Mouse (Mus musculus) bone marrow, adult 2 months (tissue): ENCODE data around the gene Pttg1ip.

Experiments
- CTCF ChIP-seq: fragments of 200-500 bp; IDR thresholded peaks from 2 replicates; pipeline ENCODE4 v1.5.1; 2011; ENCODE audit warnings: low read length, control low read depth; ENCODE audit not compliant: control insufficient read depth, insufficient read depth
- POLR2A ChIP-seq: fragments of 200-500 bp; IDR thresholded peaks from 2 replicates; pipeline ENCODE4 v1.6.1; 2011; ENCODE audit warnings: low read depth, mild to moderate bottlenecking, control low read depth, low read length, borderline replicate concordance; ENCODE audit not compliant: control insufficient read depth

DNA sequence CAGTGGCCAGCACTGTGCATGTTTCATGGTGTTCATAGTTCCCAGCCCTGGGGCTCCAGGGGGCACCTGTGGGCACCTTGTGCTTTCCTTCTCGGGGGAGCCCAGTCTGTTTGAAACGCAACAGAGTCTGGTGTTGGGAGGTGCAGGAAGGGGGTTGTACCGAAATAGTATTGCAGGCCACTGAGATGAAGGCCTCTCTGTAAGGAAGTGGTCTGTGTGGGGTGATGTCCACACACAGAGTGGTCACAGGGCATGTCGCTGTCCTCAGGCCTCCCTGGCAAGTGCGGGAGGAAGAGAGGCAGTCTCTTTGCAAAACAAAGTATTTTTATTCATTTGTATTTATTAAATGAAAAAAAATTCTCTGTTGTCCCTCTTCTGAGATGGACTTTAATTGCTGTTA, 64.1 kb downstream of the Pttg1ip start:
- TF ChIP-seq CTCF (no peak), POLR2A (no peak)
